Mouse (Mus musculus) olfactory bulb, adult 2 months (tissue): ENCODE data around the gene Crip3.

Experiments
- CTCF ChIP-seq: fragments of 200-500 bp; IDR thresholded peaks from 2 replicates; pipeline ENCODE4 v1.5.1; 2012; ENCODE audit warnings: low read depth, mild to moderate bottlenecking, low read length, moderate library complexity; ENCODE audit not compliant: insufficient read depth
- POLR2A ChIP-seq: fragments of 200-500 bp; IDR thresholded peaks from 2 replicates; pipeline ENCODE4 v1.6.1; 2012; ENCODE audit warnings: mild to moderate bottlenecking, low read depth, low read length, moderate library complexity; ENCODE audit not compliant: insufficient read depth

GRCm38 (mm10) chr17:46438298-46438873 is 9.7 kb downstream of the Crip3 start, which contains the start of gene Slc22a7:
- TF ChIP-seq POLR2A = no peak
- TF ChIP-seq CTCF = no peak
